Mouse (Mus musculus) G1E (cell line): Measurements from ENCODE around the gene Shroom3.

Source experiments
- CTCF ChIP-seq: IDR thresholded peaks from 2 replicates; pipeline ENCODE4 v1.5.1; 2012; ENCODE audit warnings: low read depth, low read length, inconsistent platforms, mixed read lengths
- POLR2AphosphoS5 ChIP-seq: IDR thresholded peaks from 2 replicates; pipeline ENCODE4 v1.6.1; 2012; ENCODE audit warnings: low read depth, low read length, inconsistent platforms; ENCODE audit not compliant: insufficient replicate concordance
- TAL1 ChIP-seq: conservative IDR thresholded peaks from 2 replicates; pipeline ENCODE4 v1.6.1; 2012; ENCODE audit warnings: low read depth, low read length, inconsistent platforms, mixed read lengths

- TF ChIP-seq CTCF, result no peak
- TF ChIP-seq POLR2AphosphoS5, result no peak
- TF ChIP-seq TAL1, result no peak
Observed at GRCm38 (mm10) chr5:92711666-92712290, 28.5 kb downstream of the Shroom3 start.
